Mouse (Mus musculus): ENCODE measurements around the gene Adamts3. TPM values are rescaled to one million over a fixed set of nuclear protein-coding genes. Genes with fewer than 3 reads are reported as not detected.

Gene Adamts3
- total RNA-seq, 2 experiments from 2014 or later, result 10.4 to 12.7 TPM

DNA sequence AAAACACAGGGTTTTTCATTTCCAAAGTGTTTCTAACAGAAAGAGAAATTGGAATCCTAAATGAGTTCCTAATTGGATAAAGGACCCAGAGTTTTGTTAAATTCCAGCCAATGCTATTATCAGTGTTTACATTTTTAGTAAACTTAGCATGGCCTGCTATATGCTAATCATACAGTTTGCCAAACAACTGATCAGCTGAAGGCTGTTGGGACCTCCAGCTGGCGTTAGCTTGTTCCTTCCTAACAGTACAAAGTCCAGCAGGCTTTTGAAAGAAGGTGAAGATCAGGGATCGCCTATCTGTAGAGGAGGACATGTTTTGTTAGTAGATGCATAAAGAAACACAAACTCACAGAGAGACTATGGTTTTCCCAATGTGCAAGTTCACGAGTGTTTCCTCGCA lies 173.7 kb downstream of the Adamts3 start:
- no peak for DNase-seq

DNA sequence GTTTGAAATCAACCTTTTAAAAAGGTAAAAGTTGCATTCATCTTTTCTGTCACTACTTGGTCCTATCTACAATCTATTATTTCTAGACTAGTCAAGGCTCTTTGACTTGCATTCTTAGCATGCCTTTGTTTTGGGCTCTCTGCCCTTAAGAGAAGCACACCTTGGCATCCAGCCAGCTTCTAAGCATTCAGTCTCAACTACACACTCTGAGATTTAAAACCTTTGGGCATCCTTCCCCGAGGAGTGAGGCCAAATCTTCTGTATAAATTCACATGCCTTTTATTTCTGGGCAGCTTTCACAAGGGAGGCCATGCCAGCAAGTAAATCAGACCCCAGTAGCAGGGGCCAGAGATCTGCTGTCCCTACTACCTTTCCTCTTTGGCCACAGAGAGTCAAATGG lies 178.9 kb downstream of the Adamts3 start:
- peak; percentile 54 for DNase-seq

DNA sequence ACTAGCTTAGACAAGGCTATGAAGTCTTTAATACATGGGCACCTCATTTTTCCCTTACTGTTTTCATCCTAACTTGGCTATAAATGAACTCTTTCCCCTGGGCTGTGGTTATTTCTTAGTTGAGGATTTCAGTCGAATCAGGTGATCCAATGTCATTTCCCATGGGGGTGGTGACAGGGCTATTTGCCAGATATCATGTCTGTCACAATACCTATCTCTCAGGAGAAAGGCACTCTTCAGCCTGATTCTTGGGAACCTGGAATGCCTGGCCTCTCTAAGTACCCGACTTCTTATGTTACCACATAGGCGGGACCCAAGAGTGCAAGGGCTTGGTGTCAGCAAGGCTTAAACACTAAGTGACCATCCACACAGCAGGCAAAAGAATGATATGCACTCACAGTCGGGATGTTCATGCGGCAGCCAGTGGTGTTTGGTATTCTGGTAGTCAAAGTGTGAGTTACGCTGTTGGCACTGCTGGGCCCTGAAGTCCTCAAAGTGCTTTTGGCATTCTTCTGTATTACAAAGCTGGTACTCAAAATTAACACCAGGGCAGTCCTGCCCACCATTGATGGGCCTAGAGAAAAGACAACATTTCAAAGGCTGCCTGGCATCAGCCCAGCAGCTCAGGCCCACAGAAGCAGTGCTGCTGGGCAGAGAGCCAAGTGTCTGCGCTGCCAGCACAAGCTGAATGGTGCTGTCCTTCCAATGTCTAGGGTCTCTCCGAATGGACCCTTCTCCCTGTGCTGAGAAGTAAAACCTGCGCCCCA lies 181.7 kb downstream of the Adamts3 start:
- peak; percentile 83 for DNase-seq

DNA sequence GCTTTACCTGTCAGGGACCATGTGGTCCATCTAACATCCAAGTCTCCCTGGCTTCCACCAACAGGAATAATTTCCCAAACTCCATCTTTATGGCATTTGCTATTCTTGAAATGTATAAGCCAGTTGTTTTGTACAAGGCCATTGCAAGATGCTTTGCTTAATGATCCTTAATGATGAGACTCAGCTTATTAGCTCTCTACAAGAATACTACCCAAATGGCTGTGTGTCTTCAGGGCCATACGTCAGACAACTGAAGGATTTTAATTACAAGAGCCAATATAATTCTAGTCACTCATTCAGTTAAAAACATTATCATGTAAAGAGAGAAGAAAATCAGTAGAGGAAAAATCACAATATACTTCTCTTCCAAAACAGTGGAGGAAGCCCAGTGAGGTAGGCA lies 195.3 kb downstream of the Adamts3 start:
- DNase-seq, result no peak

DNA sequence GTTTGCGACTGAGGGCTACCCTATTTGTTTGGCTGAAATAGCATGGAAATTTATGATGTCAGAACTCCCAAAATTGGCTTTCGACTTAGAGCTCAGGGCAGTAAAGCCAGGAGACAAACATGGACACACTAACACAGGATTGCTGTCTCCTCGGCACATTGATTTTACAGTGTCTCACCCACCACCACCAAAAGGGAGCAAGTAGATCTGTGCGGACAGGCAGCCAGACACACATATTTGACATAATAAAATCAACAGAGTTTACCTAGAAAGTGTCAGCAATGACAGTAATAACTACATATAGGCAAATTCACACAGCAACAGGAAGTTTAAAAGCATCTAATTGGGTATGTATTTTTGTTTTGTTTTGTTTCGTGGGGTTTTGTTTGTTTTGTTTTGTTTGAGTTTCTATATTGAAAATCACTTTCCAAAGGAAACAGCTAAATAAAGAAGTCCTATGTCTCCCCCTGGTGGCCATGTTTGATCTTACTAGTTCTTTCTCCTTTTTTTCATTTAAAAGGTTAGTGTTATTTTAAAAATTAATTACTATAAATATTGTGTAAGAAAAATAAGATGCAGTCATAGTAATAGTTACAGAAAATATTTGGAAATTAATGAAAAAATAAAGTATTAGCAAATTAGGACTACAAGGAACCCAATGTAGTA lies 203.1 kb downstream of the Adamts3 start:
- peak; percentile 59 for DNase-seq

DNA sequence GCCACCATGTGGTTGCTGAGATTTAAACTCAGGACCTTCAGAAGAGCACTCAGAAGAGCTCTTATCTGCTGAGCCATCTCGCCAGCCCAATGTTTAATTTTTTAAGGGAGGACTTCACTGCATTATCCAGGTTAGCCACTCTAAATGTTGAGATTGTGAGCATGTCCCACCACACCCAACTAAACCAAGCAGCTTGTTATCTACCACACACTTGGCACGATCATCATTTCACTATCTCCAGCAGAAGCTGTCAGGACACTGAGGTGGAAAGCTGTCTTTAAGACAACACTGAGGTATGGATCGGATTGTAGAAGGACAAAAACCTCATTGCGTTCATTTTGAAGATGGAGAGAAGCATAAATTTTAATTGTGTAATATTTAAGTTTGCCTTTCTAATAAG lies 205.0 kb downstream of the Adamts3 start:
- DNase-seq, result no peak

DNA sequence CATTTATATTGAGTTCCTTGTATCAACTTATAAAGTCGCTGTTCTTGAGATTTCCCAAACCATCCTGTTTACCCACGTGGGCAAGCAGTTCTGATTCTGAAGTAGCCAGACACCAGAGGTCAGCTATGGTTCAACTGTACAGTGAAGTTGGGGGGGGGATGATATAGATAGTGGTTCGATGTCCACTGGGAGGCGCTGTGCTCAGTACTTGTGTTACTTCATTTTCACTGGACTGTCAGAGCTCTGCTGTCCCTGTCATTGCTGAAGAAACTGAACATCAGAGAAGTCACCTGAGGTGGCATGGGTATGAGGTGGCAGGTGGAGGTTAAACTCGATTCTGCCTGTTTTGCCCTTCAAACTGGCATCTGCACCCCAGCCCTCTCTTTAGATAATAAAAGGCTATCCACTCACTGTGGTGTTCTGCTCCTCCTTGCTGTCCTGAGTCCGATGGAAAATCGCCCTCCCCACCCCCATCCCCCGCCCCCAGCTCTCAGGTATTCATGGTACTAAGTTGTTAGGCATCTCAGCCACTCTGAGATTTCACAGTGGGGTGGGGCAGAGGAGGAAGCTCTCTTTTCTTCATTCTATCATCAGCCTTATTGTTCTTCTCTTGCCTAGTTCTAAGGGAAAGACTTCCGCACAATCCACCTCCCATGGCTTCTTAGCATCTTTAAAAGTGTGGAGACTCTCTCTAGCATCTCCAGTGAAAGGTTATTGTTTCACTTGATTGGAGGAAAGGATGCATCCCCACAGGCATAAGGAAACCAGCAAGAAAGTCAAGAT lies 208.9 kb downstream of the Adamts3 start:
- peak; percentile 6 for DNase-seq

DNA sequence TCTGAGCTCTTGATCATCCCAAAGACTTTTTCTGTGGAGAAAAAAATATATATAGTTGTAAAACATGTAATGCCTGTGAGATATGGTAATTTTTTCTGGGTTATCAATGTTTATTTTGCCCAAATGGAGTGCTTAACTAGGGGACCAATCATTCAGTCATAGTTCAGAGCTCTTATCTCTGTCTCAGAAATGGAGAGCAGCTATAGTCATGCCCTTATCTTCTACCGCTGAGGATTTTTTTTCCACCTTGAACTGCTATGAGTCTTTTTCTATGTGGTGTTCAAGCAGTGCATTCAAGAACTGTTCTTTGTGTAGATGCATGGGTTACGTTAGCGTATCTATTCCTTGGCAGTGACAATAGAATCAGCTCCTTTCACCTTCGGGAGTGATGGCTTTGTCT lies 210.2 kb downstream of the Adamts3 start:
- no peak for DNase-seq

DNA sequence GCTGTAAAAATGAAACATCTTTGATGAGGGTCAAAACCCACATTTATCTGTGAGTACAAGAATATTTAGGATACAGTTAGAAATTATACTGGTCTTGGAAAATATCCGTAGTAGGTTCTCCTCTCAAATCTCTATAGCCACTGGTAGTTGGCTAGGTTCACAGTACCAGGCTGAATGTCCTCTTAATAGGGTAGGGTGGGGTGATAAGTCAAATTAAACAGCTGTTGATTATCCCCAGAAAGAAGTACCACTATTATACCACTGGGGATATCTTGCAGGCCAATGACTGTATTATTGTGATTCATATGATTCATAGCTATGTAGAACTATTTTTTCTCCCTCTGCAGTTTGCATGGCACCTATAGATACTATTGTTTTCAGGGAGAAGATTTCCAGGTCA lies 228.8 kb downstream of the Adamts3 start:
- no peak for DNase-seq

DNA sequence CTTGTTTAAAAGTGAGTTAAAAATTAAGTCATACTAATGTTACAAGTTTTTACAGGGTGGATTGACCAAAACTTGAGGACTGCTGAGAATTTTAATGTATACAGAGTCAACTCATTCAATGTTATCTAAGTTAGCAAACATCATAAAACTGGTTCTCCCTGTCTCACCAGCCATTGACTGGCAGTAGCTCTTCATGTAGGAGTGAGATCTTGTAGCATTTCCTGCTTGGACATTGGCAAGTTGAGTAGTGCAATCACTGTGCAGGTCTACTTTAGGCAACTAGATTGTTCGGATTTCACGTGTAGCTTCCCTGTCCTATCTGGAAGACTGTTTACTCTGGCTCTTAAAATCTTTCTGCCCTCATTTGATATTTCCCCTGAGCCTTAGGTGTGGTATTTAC lies 229.3 kb downstream of the Adamts3 start:
- no peak for DNase-seq

DNA sequence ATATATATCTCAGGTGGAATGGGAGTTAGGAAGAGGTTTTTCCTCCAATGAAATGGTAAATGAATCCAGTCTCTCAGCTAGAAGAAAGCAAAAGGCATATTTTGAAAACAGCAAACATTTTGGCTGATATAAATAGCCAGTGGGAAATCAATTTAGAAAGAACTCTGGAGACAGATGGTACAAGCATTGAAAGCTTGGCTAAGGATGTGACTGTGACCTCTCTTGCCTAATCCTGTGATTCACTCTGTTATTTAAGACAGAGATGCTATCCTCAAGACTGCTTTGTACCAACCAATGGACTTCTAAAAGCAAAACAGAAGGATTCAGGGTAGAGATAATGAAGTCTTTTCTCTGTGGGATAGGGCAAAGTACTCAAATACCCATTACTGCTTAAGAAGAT lies 236.2 kb downstream of the Adamts3 start:
- DNase-seq, result no peak

DNA sequence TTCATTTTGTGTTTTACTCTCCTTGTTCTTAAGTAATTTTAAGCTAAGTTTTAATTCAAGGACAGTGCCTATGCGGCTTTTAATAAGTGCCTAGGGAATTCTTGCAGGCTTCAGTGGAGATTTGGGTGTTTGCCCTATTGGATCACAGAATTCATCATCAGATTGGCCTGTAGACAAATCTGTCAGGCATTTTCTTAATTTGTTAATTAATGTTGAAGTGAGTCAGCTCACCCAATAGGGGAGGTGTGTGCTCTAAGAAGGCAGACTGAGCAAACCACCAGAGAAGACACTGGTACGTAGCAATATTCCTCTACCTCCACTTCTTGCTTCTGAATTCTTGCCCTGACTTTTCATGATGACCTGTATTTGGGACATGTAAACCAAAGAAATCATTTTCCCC lies 247.7 kb downstream of the Adamts3 start:
- DNase-seq, result no peak

DNA sequence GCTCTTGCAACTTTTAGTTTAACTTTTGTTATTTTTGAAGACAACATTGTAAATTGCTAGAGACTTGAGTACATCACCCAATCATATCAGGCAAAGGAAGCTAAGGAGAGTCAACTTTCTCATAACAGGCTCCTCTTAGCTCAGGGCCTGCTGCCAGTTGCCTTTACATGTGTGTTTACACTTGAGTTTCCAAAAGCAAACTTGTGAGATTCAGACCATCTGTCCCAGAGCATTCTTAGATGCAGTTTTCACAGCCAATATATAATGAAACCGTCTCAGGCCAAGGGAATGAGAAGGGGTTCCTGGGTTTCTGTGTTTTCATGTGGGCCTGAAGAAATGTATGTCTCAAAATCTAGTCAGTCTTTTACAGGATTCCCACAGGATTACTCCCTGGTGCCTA lies 251.5 kb downstream of the Adamts3 start:
- DNase-seq, result no peak
